ENCODE assay signal across 13 mouse cellular contexts in the genomic region with DNA sequence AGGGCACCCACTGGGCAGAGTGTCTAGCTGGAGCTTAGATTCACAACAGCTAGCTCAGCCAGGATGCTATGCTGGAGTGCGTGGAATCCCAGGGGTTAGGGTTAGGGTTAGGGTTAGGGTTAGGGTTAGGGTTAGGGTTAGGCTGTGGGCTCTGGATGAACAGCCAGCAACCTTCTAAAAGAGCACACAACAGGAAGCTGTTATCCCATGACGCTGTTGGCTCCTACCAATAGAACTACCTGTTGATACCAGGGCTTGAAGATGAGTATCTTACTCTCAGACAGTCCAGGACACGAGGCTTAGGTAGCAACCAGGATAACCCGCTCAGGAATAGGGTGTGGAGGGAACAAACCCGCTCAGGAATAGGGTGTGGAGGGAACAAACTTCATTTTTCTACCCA. TPM values are rescaled to one million over a fixed set of nuclear protein-coding genes. Genes with fewer than 3 reads are reported as not detected.
DNase-seq lines count a peak whose midpoint lies in the region; ATAC-seq and TF ChIP-seq lines count a peak whose summit lies in the region.
"Had no signal": no experiment of that assay in that cellular context is flagged by ENCODE, and none has a peak within 500 bp of the region (broad histone marks: within the 10 kb centered on the region; RNA-seq: fewer than 3 reads in every experiment).

No protein-coding gene starts in this region.

- H3K27ac ChIP-seq in heart, postnatal 0 days (ENCODE audit: low read depth): no peak overlapping the region
- H3K27ac ChIP-seq in midbrain, embryonic 11.5 days (ENCODE audit: low read depth, low read length): no peak overlapping the region
- no peak overlapping the region for H3K27ac ChIP-seq in midbrain, embryonic 16.5 days (ENCODE audit: low read length)
- H3K27ac ChIP-seq in intestine, embryonic 15.5 days: no peak overlapping the region
- H3K27ac ChIP-seq in stomach, embryonic 16.5 days (ENCODE audit: low read length): no peak overlapping the region
- H3K27ac ChIP-seq: liver, embryonic 15.5 days had no signal

- no peaks in the 10 kb centered on the region for H3K9me3 ChIP-seq in heart, postnatal 0 days (replicated peaks; ENCODE audit: control insufficient read depth, low read length)
- H3K9me3 ChIP-seq in midbrain, embryonic 11.5 days (ENCODE audit: control insufficient read depth, low read length): no peaks in the 10 kb centered on the region
- no peaks in the 10 kb centered on the region for H3K9me3 ChIP-seq in midbrain, embryonic 16.5 days (replicated peaks; ENCODE audit: control insufficient read depth, low read length, poor library complexity, severe bottlenecking)
- no peaks in the 10 kb centered on the region for H3K9me3 ChIP-seq in intestine, embryonic 15.5 days
- no peaks in the 10 kb centered on the region for H3K9me3 ChIP-seq in stomach, embryonic 16.5 days (replicated peaks; ENCODE audit: control insufficient read depth, low read length)
- H3K9me3 ChIP-seq: liver, embryonic 15.5 days had no signal

- H3K4me2 ChIP-seq in heart, postnatal 0 days (ENCODE audit: low read depth, low read length): peak overlapping the region; percentile 32; the same call in 1 of the 2 replicates
- H3K4me2 ChIP-seq in midbrain, embryonic 11.5 days: no peak overlapping the region
- no peak overlapping the region for H3K4me2 ChIP-seq in midbrain, embryonic 16.5 days (ENCODE audit: low read length)
- H3K4me2 ChIP-seq in intestine, embryonic 15.5 days (replicated peaks): peak overlapping the region; percentile 46; the same call in 1 of the 2 replicates
- H3K4me2 ChIP-seq in stomach, embryonic 16.5 days (ENCODE audit: low read depth, low read length): peak overlapping the region; percentile 46; the same call in 1 of the 2 replicates

- no peak for ATAC-seq in heart, postnatal 0 days (ENCODE audit: insufficient read depth, low read depth)
- ATAC-seq in midbrain, embryonic 11.5 days (ENCODE audit: low FRiP score): no peak
- no peak for ATAC-seq in midbrain, embryonic 16.5 days
- ATAC-seq in intestine, embryonic 15.5 days: no peak
- no peak for ATAC-seq in stomach, embryonic 16.5 days (ENCODE audit: insufficient read depth, low FRiP score)

- TF ChIP-seq EP300 in heart, postnatal 0 days (IDR thresholded peaks at IDR 0.05; ENCODE audit: low read depth): no peak

- no peaks in the 10 kb centered on the region for H3K27me3 ChIP-seq in heart, postnatal 0 days (ENCODE audit: control insufficient read depth, insufficient read depth, low read length)
- H3K27me3 ChIP-seq in midbrain, embryonic 11.5 days (ENCODE audit: control insufficient read depth, insufficient read depth, low read length): no peaks in the 10 kb centered on the region
- H3K27me3 ChIP-seq in midbrain, embryonic 16.5 days (ENCODE audit: control insufficient read depth, insufficient read depth, low read depth, low read length): no peaks in the 10 kb centered on the region
- H3K27me3 ChIP-seq in intestine, embryonic 15.5 days (replicated peaks): no peaks in the 10 kb centered on the region
- H3K27me3 ChIP-seq in stomach, embryonic 16.5 days (ENCODE audit: control insufficient read depth, insufficient read depth, low read length): no peaks in the 10 kb centered on the region
- H3K27me3 ChIP-seq: CH12.LX had no signal

- H3K4me1 ChIP-seq in heart, postnatal 0 days (ENCODE audit: control insufficient read depth, insufficient read depth): 0 out of 2 replicates have a peak, but pooled peaks cover 6% of the 10 kb centered on the region
- peaks cover 3% of the 10 kb centered on the region for H3K4me1 ChIP-seq in midbrain, embryonic 11.5 days (ENCODE audit: control insufficient read depth, insufficient read depth, low read length)
- H3K4me1 ChIP-seq in midbrain, embryonic 16.5 days (ENCODE audit: control insufficient read depth, insufficient read depth, low read length): no peaks in the 10 kb centered on the region
- H3K4me1 ChIP-seq in intestine, embryonic 15.5 days (replicated peaks): peaks cover 17% of the 10 kb centered on the region
- H3K4me1 ChIP-seq in stomach, embryonic 16.5 days (ENCODE audit: control insufficient read depth, insufficient read depth, low read length): peaks cover 12% of the 10 kb centered on the region

- no peak for TF ChIP-seq CTCF in heart, postnatal 0 days (IDR thresholded peaks at IDR 0.05; ENCODE audit: low read depth)

- no peaks in the 10 kb centered on the region for H3K36me3 ChIP-seq in heart, postnatal 0 days (replicated peaks; ENCODE audit: control insufficient read depth, insufficient read depth, low read length)
- no peaks in the 10 kb centered on the region for H3K36me3 ChIP-seq in midbrain, embryonic 11.5 days (ENCODE audit: control insufficient read depth, insufficient read depth, low read length)
- no peaks in the 10 kb centered on the region for H3K36me3 ChIP-seq in midbrain, embryonic 16.5 days (ENCODE audit: control insufficient read depth, insufficient read depth, low read length)
- no peaks in the 10 kb centered on the region for H3K36me3 ChIP-seq in intestine, embryonic 15.5 days
- no peaks in the 10 kb centered on the region for H3K36me3 ChIP-seq in stomach, embryonic 16.5 days (ENCODE audit: control insufficient read depth, insufficient read depth, low read length)
- H3K36me3 ChIP-seq: liver, embryonic 15.5 days had no signal

- no peak for DNase-seq in heart, postnatal 0 days (ENCODE audit: low spot score)
- DNase-seq in heart, postnatal 4 days: no peak
- peak; percentile 88 for DNase-seq in midbrain, embryonic 11.5 days (ENCODE audit: low spot score, missing footprints)
- DNase-seq in right cerebral cortex, postnatal 25 days: no peak
- DNase-seq in right cerebral cortex, adult 2 months (ENCODE audit: low spot score in 2 of 2): no peak

- no peak overlapping the region for H3K4me3 ChIP-seq in heart, postnatal 0 days (ENCODE audit: low read depth, low read length)
- no peak overlapping the region for H3K4me3 ChIP-seq in midbrain, embryonic 11.5 days (ENCODE audit: low read depth, low read length)
- H3K4me3 ChIP-seq in midbrain, embryonic 16.5 days (ENCODE audit: low read depth, low read length): no peak overlapping the region
- no peak overlapping the region for H3K4me3 ChIP-seq in intestine, embryonic 15.5 days (replicated peaks)
- no peak overlapping the region for H3K4me3 ChIP-seq in stomach, embryonic 16.5 days (replicated peaks; ENCODE audit: low read length)
- H3K4me3 ChIP-seq: liver, embryonic 15.5 days had no signal

- 36% methylated on average over 5 of the region's 5 CpGs for WGBS in heart, postnatal 0 days
- WGBS in midbrain, embryonic 11.5 days: 44% methylated on average over 5 of the region's 5 CpGs
- WGBS in midbrain, embryonic 16.5 days: 39% methylated on average over 5 of the region's 5 CpGs
- 38% methylated on average over 5 of the region's 5 CpGs for WGBS in intestine, embryonic 15.5 days
- 36% methylated on average over 5 of the region's 5 CpGs for WGBS in stomach, embryonic 16.5 days

- H3K9ac ChIP-seq in heart, postnatal 0 days (replicated peaks; ENCODE audit: low read depth, low read length): no peak overlapping the region
- no peak overlapping the region for H3K9ac ChIP-seq in midbrain, embryonic 11.5 days (ENCODE audit: low read length)
- no peak overlapping the region for H3K9ac ChIP-seq in midbrain, embryonic 16.5 days (ENCODE audit: low read depth, low read length)
- no peak overlapping the region for H3K9ac ChIP-seq in intestine, embryonic 15.5 days
- H3K9ac ChIP-seq in stomach, embryonic 16.5 days (ENCODE audit: low read length): no peak overlapping the region
- H3K9ac ChIP-seq: liver, embryonic 15.5 days had no signal

RNA-seq across cellular contexts. Expression of a gene that starts 15.3 kb away (rescaled TPM):
- not detected in 2 replicates for total RNA-seq in heart, postnatal 0 days (2014; rRNA removed; ENCODE audit: low replicate concordance)
- polyA plus RNA-seq in heart, postnatal 0 days (2015; fragmentation: Nextera tagmentation; extraction: Ambion mirVana): 0.15 TPM in 1 of 2 replicates, not detected in the other
- not detected for total RNA-seq in heart, postnatal 4 days (2021)
- polyA plus RNA-seq in midbrain, embryonic 11.5 days (2014; fragmentation: Nextera tagmentation; extraction: Ambion mirVana): not detected in 2 replicates
- polyA plus RNA-seq in midbrain, embryonic 16.5 days (2015; fragmentation: Nextera tagmentation; extraction: Ambion mirVana): 0.25 TPM in 1 of 2 replicates, not detected in the other
- 0.15 and 0.16 TPM in 2 replicates for polyA plus RNA-seq in intestine, embryonic 15.5 days (2015; fragmentation: Nextera tagmentation; extraction: Ambion mirVana)
- 0.13 and 0.62 TPM in 2 replicates for polyA plus RNA-seq in stomach, embryonic 16.5 days (2015; fragmentation: Nextera tagmentation; extraction: Ambion mirVana)
- total RNA-seq: gastrocnemius, postnatal 25 days; layer of hippocampus, adult 18-20 months had no signal
- polyA plus RNA-seq: liver, embryonic 15.5 days; small intestine, adult 2 months had no signal

RNA-seq across cellular contexts. Expression of a gene that starts 34.2 kb away (rescaled TPM):
- 36.2 and 41.7 TPM in 2 replicates for total RNA-seq in heart, postnatal 0 days (2014; rRNA removed; ENCODE audit: low replicate concordance)
- 143 and 158 TPM in 2 replicates for polyA plus RNA-seq in heart, postnatal 0 days (2015; fragmentation: Nextera tagmentation; extraction: Ambion mirVana)
- total RNA-seq in heart, postnatal 4 days (2021): 100 to 1,000 TPM; 160 to 162 TPM
- polyA plus RNA-seq in midbrain, embryonic 11.5 days (2014; fragmentation: Nextera tagmentation; extraction: Ambion mirVana): 195 and 201 TPM in 2 replicates
- 194 and 198 TPM in 2 replicates for polyA plus RNA-seq in midbrain, embryonic 16.5 days (2015; fragmentation: Nextera tagmentation; extraction: Ambion mirVana)
- 278 and 287 TPM in 2 replicates for polyA plus RNA-seq in intestine, embryonic 15.5 days (2015; fragmentation: Nextera tagmentation; extraction: Ambion mirVana)
- 236 and 261 TPM in 2 replicates for polyA plus RNA-seq in stomach, embryonic 16.5 days (2015; fragmentation: Nextera tagmentation; extraction: Ambion mirVana)

RNA-seq across cellular contexts. Expression of a gene that starts 55.9 kb away (rescaled TPM):
- 2.1 TPM in 1 of 2 replicates, not detected in the other for total RNA-seq in heart, postnatal 0 days (2014; rRNA removed; ENCODE audit: low replicate concordance)
- polyA plus RNA-seq in heart, postnatal 0 days (2015; fragmentation: Nextera tagmentation; extraction: Ambion mirVana): 0.27 and 0.36 TPM in 2 replicates
- total RNA-seq in heart, postnatal 4 days (2021): 1 to 10 TPM in 1 of 2 experiments, under 1 TPM in 1; 0.45 to 1.1 TPM
- polyA plus RNA-seq in midbrain, embryonic 11.5 days (2014; fragmentation: Nextera tagmentation; extraction: Ambion mirVana): 0.62 and 1.1 TPM in 2 replicates
- 4.9 and 8.9 TPM in 2 replicates for polyA plus RNA-seq in midbrain, embryonic 16.5 days (2015; fragmentation: Nextera tagmentation; extraction: Ambion mirVana)
- 9.5 and 20.6 TPM in 2 replicates for polyA plus RNA-seq in intestine, embryonic 15.5 days (2015; fragmentation: Nextera tagmentation; extraction: Ambion mirVana)
- 25.0 and 25.6 TPM in 2 replicates for polyA plus RNA-seq in stomach, embryonic 16.5 days (2015; fragmentation: Nextera tagmentation; extraction: Ambion mirVana)

Comparison
In these comparisons a context has a peak if more than half of its experiments do, and no peak if none do; other contexts are left out.
1. H3K4me2 ChIP-seq: peak in heart, postnatal 0 days (single experiment), intestine, embryonic 15.5 days (single experiment) and stomach, embryonic 16.5 days (single experiment); none in midbrain, embryonic 11.5 days (single experiment) and midbrain, embryonic 16.5 days (single experiment).